Mouse (Mus musculus) kidney, adult 18-20 months (tissue): ENCODE data around the gene Wasl.
A peak's percentile ranks its signal among the peaks of the same experiment; 100 is the strongest.

Experiments
- DNase-seq: peaks from one replicate; pipeline ENCODE4 v3.0.0; 2021

Wasl gene

GRCm38 (mm10) chr6:24642960-24643359 lies 21.8 kb downstream of the Wasl start:
- no peak for DNase-seq

GRCm38 (mm10) chr6:24642161-24642560 lies 22.6 kb downstream of the Wasl start:
- no peak for DNase-seq

- DNase-seq = no peak
Observed at GRCm38 (mm10) chr6:24641286-24641685, 23.5 kb downstream of the Wasl start.

GRCm38 (mm10) chr6:24635814-24636213 lies 29.0 kb downstream of the Wasl start:
- no peak for DNase-seq

GRCm38 (mm10) chr6:24634065-24634464 lies 30.7 kb downstream of the Wasl start:
- no peak for DNase-seq

GRCm38 (mm10) chr6:24632061-24632460 lies 32.7 kb downstream of the Wasl start:
- no peak for DNase-seq

GRCm38 (mm10) chr6:24628499-24628898 lies 36.3 kb downstream of the Wasl start:
- DNase-seq = no peak

- DNase-seq = peak; percentile 43
Observed at GRCm38 (mm10) chr6:24627586-24628030, 37.2 kb downstream of the Wasl start.

GRCm38 (mm10) chr6:24622098-24622497 lies 42.7 kb downstream of the Wasl start:
- DNase-seq = no peak

GRCm38 (mm10) chr6:24620936-24621335 lies 43.9 kb downstream of the Wasl start:
- DNase-seq = no peak

GRCm38 (mm10) chr6:24619285-24620045 lies 45.3 kb downstream of the Wasl start:
- DNase-seq = no peak

GRCm38 (mm10) chr6:24616746-24617145 lies 48.1 kb downstream of the Wasl start:
- DNase-seq = no peak

- no peak for DNase-seq
Observed at GRCm38 (mm10) chr6:24613918-24614317, 50.9 kb downstream of the Wasl start.

- no peak for DNase-seq
Observed at GRCm38 (mm10) chr6:24613346-24613745, 51.5 kb downstream of the Wasl start.

- no peak for DNase-seq
Observed at GRCm38 (mm10) chr6:24612074-24612755, 52.6 kb downstream of the Wasl start.

- no peak for DNase-seq
Observed at GRCm38 (mm10) chr6:24610358-24610757, 54.5 kb downstream of the Wasl start.

- DNase-seq = no peak
Observed at GRCm38 (mm10) chr6:24609531-24609930, 55.3 kb downstream of the Wasl start.

GRCm38 (mm10) chr6:24608682-24609081 lies 56.1 kb downstream of the Wasl start:
- no peak for DNase-seq

GRCm38 (mm10) chr6:24608129-24608528 lies 56.7 kb downstream of the Wasl start:
- no peak for DNase-seq

- no peak for DNase-seq
Observed at GRCm38 (mm10) chr6:24607531-24607930, 57.3 kb downstream of the Wasl start.

- no peak for DNase-seq
Observed at GRCm38 (mm10) chr6:24606512-24606911, 58.3 kb downstream of the Wasl start.

GRCm38 (mm10) chr6:24605631-24606030 lies 59.2 kb downstream of the Wasl start:
- DNase-seq = no peak

- DNase-seq = no peak
Observed at GRCm38 (mm10) chr6:24604289-24604688, 60.5 kb downstream of the Wasl start.

- DNase-seq = no peak
Observed at GRCm38 (mm10) chr6:24602993-24603392, 61.8 kb downstream of the Wasl start.
